Mouse (Mus musculus) liver, embryonic 11.5 days (tissue): Measurements from ENCODE around the gene Mcm5. TPM values are rescaled to one million over a fixed set of nuclear protein-coding genes. Genes with fewer than 3 reads are reported as not detected.

Experiments used
- ATAC-seq: fragments of 200-750 bp; cut with Nextera tagmentation; replicated peaks from 2 replicates; pipeline ENCODE4 v1.8.0; 2017; ENCODE audit warnings: moderate number of reproducible peaks, mild to moderate bottlenecking, moderate TSS enrichment, moderate library complexity; ENCODE audit not compliant: low FRiP score
- DNase-seq: peaks from one replicate; pipeline ENCODE4 v3.0.0-alpha.2; 2017; ENCODE audit warnings: low spot score
- H3K27ac ChIP-seq: fragments of 300-500 bp; sonication (generic); 2 replicates; pipeline ENCODE4 v1.5.1; 2014; ENCODE audit warnings: mild to moderate bottlenecking, low read depth, low read length, control low read depth
- H3K27me3 ChIP-seq: fragments of 300-500 bp; sonication (generic); replicated peaks from 2 replicates; pipeline ENCODE4 v1.6.1; 2014; ENCODE audit warnings: low read length, mixed read lengths; ENCODE audit not compliant: control insufficient read depth, insufficient read depth
- H3K36me3 ChIP-seq: fragments of 300-500 bp; sonication (generic); 2 replicates; pipeline ENCODE4 v1.6.1; 2014; ENCODE audit warnings: mild to moderate bottlenecking, low read length, moderate library complexity, mixed read lengths; ENCODE audit not compliant: control insufficient read depth, insufficient read depth
- H3K4me1 ChIP-seq: fragments of 300-500 bp; sonication (generic); replicated peaks from 2 replicates; pipeline ENCODE4 v1.6.1; 2014; ENCODE audit warnings: low read length, mixed read lengths; ENCODE audit not compliant: control insufficient read depth, insufficient read depth
- H3K4me2 ChIP-seq: fragments of 300-500 bp; sonication (generic); 2 replicates; pipeline ENCODE4 v1.6.1; 2014; ENCODE audit warnings: mild to moderate bottlenecking, control low read depth, moderate library complexity
- H3K4me3 ChIP-seq: fragments of 300-500 bp; sonication (generic); 2 replicates; pipeline ENCODE4 v1.5.1; 2014; ENCODE audit warnings: low read depth, low read length, control low read depth
- H3K9ac ChIP-seq: fragments of 300-500 bp; sonication (generic); 2 replicates; pipeline ENCODE4 v1.6.1; 2014; ENCODE audit warnings: low read depth, low read length, control low read depth
- H3K9me3 ChIP-seq: fragments of 300-500 bp; sonication (generic); 2 replicates; pipeline ENCODE4 v1.6.1; 2016; ENCODE audit warnings: low read length, inconsistent platforms, mixed read lengths; ENCODE audit not compliant: control insufficient read depth
- WGBS: fragments of 180-500 bp; shearing (Covaris S2); extraction: QIAGEN DNeasy Blood & Tissue Kit; methylation state at CpG from one replicate; pipeline ENCODE4 v1.1.7; 2014; 5-methylcytosine and 5-hydroxymethylcytosine counted together
- polyA plus RNA-seq: library from polyadenylated mRNA; unstranded; fragments of >200 nt; fragmentation: Nextera tagmentation; extraction: Ambion mirVana; gene quantifications from 2 replicates; pipeline ENCODE4 v1.2.1, GENCODE M21; 2014

Mcm5 gene
- polyA plus RNA-seq, 1 experiment from 2014 or later, result 278 TPM

DNA sequence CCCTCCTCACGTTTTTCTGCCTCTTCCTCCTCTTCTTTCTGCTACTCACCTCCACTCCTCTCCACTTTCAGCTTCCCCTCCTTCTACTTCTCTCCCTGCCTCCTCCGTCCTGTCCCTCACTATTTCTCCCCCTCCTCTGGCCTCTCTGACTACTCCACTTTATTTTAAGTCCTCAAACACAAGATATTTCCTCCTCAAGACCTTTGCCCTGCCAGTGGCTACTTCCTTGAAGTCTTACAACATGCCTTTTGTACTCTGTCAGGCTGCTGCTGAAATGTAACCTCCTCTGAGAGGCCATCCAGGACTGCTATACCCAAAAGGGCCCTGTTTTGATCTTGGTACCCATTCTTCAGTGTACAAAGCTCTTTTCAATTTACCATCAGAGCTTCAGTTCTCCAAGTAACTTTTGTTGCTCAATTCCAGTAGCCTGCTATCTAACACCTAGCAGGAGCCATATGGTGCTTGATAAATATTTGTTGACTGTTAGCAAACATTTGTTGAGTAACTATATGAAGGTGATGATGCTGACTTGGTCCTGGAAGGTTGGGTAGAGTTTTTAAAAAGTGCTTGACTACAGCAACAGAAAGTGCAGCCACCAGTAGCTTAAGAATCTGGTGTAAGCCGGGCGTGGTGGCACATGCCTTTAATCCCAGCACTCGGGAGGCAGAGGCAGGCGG is 62.8 kb downstream of the Mcm5 start:
- Histone ChIP-seq H3K27me3 (no peaks in the 10 kb centered on the region), H3K4me1 (no peaks in the 10 kb centered on the region), H3K36me3 (no peaks in the 10 kb centered on the region), H3K9me3 (no peaks in the 10 kb centered on the region), H3K9ac (no peak overlapping the region), H3K27ac (no peak overlapping the region), H3K4me3 (no peak overlapping the region), H3K4me2 (no peak overlapping the region)
- ATAC-seq (no peak), DNase-seq (no peak)
- WGBS, result 72% methylated on average over 6 of the region's 6 CpGs

Other genes with a start within 250 kb of the Mcm5 start
- 0.18 and 0.23 TPM in 2 replicates for gene Isx, start 236.4 kb upstream of the Mcm5 start, polyA plus RNA-seq
- gene Hmgxb4, start 116.2 kb upstream of the Mcm5 start, polyA plus RNA-seq, result 29.8 and 32.4 TPM in 2 replicates
- 22.2 and 24.6 TPM in 2 replicates for gene Tom1, start 75.9 kb upstream of the Mcm5 start, polyA plus RNA-seq
- 80.3 and 95.8 TPM in 2 replicates for gene Hmox1, start 15.9 kb upstream of the Mcm5 start, polyA plus RNA-seq
- gene Rasd2, start 104.4 kb downstream of the Mcm5 start, polyA plus RNA-seq, result 0.05 TPM in 1 of 2 replicates, not detected in the other